Mouse (Mus musculus) layer of hippocampus, adult 8-10 months (tissue): Measurements from ENCODE around the gene Tubgcp3. TPM values are rescaled to one million over a fixed set of nuclear protein-coding genes. Genes with fewer than 3 reads are reported as not detected.
"Not testable (repeated sequence)": the region's sequence is repeated elsewhere in the genome, so short reads cannot be mapped to it uniquely, and the experiment has no call there.

Source experiments
- DNase-seq, 2 experiments: peaks; one replicate each; pipeline ENCODE4 v3.0.0; 2022; ENCODE audit warnings: low spot score in 2 of 2
- total RNA-seq, 4 experiments: library from RNA; stranded (reverse); gene quantifications; 2 replicates each; pipeline ENCODE4 v1.2.4; 2022

The Tubgcp3 gene
- total RNA-seq, result 10 to 100 TPM; 36.8 to 38.6 (median 37.8) TPM

DNA sequence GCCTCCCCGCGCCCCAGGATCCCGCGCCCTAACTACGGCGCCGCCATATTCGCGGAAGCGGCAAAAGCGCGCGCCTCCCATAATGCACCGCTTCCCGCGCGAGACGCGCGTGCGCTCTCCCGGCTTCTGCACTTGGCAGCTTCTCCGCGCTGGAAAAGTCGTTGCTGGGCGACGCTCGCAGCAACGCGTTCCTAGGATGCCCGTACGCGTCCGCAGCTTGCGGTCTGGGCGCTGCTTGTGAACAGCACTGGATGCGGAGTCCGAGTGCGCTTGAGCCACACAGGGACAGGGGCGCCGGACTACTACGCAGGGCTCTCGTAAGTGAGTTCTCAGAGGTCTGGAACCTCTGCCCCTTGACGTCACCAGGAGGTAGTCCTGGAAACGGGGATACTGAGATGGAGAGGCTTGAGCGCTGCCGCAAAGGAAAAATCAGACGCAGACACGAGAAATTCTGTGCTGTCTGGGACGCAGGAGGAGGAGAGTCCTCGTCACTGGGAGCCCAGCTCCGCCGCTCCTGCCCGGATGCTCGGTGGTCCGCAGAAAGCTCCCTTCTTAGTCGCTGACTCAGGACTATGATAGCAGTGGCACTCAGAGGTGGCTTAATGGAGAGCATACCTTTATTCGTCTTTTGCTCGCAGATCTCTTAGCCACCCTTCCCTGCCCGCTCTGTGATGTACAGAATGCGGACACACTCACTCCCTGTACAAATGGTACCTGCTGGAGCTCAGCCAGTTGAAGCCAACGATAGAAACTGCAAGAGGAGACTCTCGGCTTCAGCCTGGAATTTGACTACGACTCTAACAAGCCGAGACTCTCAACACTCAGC is at the start of gene Tubgcp3:
Gene Tubgcp3 (minus strand): TSS at position 193 of the 826 bp plus-strand sequence.
- DNase-seq, result peak; percentile 70 to 91

DNA sequence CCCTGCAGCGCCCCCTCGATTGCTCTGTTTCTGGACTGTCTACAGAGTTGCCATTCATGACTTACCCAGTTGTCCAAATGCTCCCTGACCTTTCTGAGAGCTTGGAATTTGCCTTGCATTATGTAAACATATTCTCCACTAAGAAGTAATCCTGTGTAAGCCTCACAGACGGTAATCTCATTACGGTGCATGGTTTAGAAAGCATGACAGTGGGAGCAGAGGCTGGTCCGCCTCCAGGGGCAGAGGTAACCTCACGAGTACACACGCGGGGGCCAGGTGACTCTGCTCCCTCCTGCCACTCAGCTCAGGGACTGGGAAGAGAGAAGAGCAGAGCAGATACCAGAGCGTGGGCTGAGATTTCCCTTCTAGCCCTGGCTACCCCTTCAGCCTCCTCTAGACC is 47.0 kb upstream of the Tubgcp3 start:
- no peak for DNase-seq

DNA sequence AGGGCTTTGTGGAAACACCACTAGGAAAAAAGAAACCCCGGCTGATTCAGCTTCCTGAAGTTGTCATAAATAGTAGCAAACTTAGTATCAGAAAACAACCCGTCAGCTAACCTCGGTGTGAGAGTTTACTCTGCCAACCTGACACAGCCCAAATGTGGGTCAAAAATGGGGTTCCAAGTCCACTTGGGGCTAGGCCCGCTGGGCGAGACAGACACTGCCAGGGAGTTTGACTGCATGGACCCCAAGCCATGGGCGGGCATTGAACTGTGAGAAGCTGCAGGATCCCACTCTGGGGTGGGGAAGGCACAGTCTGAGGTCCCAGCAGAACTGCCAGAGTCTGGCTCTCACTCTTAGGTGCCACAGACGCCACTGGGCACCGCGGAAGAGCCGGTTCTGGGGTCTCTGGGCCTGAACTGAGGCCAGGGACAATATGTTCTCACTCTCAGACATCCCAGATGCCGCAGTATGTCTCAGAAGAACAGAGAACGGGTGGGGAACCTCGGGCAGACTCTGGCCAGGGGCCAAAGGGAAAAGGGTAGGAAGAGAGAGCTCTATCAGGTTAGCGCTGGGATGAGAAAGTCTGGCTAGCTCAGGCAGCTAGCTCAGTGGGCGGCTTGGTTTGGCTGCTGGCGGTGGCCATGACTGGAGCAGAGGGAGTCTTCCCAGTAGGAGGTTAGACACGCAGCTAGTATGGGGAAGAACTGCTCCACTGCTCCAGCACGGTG is 44.0 kb upstream of the Tubgcp3 start:
- DNase-seq, result no peak

DNA sequence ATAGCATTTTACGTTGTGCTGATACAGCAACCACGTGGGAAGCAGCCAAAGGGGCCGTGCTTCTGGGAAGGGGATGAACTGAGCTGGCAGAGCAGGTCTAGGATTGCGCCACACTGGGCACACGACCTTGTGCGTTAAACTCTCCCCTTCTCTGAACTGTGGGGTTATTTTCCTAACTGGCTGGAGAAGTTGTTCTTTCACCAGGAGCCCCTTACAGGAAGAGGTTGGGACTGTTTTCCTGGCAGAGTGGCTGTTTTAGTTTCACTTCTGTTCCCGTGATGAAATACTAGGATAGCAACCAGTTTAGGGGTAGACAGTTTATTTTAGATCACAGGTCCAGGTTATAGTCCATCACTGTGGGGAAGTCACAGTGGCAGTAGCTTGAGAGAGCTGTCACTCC is 39.6 kb upstream of the Tubgcp3 start:
- DNase-seq, result no peak

DNA sequence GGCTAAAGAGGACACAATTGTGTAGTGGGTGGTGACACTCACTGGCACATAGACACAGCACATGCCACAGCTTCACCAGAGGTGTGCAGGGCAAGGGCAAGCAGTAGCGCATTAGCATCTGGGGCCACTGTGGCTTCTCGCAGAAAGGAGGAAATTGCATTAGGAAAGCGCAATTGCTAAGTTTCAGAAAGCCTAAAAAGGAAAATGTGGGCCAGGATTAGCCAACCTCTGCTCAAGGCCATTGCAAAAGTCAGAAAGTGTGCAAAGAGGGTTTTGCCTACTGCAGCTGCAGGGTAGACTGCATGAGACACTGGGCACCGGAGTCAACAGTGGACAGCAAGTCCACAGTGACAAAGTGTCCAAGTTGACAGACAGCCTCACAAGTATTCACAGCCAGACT is 31.5 kb upstream of the Tubgcp3 start:
- DNase-seq, result no peak

DNA sequence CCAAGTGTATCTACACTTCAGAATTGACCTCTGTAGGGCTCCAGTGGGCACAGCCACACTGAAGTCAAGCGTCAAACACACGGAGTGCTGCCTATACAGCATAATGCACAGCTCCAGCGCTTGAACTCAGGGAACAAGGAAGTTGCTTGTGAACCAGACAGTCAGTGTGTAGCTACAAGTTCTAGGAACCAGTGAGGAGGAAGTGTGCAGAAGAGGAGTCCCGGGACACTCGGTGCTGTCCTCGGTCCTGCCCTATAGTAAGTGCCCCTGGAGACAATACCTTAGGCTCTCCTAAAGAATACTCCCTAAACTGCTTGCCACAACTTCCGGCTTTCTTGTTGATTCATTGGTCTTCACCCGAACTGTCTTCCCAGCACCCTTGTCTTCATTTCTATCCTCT is 30.2 kb upstream of the Tubgcp3 start:
- no peak for DNase-seq

DNA sequence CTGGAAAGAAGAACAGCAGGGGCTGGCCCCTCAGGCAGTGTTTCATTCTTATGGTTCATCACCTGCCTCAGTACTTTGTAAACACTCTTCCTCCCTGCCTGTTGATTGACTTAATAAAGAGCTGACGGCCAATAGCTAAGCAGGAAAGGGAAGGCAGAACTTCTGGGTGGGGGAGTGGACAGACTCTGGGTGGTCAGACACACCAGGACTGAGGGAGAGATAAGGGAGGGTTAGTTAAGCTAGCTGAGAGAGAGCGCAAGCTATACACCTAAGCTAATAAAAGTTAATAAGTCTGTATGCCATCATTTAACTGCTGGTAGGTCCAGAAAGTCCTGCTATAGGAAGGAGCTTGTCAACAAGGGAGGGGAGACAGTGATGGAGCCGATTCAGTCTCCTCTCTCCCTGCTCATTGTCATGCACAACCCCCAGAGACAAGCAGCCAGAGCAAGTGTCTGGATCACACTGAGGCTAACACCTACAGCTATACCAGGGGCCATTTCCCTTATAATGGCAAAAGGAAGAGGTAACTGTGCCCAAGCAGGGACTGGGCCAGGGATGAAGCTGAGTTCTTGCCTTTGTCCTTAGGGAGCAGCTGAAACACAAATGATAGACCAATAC is 26.7 kb upstream of the Tubgcp3 start:
- no peak for DNase-seq

DNA sequence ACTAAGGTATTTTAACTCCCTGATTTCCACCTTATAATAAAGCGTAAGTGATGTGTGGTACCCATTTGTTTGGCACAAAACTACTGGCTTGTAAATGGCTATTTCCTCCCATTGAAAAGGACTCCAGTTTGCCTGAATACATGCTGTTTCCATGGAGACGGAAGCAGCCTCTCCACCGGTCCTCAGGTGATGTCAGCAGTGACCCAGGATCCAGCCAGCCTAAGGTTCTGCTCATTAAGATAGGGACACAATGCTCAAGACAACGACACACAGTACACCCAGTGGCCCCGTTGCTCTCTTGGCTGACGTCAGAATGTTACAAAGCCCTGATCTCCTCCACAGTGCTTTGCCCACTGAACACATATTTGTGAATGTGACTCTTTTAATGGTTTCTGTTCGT is 16.8 kb upstream of the Tubgcp3 start:
- no peak for DNase-seq

DNA sequence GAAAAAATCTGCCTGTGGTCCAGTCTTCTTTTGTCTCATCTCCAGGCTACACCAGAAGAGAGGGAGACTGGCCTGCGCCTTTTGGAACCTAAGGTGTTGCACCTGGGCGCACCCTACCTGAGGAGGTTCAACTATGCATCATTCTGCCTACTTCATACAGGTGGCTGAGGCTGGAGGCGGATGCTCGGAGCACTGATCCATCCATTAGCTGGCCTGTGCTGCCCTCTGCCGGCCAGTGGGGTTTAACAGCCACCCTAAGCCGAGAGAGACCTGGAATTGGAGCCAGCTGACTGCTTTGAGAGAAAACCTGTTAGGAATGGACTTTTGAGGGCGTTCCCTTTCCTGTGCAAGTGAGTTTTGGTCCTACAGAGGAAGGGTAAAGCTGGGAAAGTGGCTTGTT is 5.5 kb upstream of the Tubgcp3 start:
- DNase-seq, result peak; percentile 53 to 82

DNA sequence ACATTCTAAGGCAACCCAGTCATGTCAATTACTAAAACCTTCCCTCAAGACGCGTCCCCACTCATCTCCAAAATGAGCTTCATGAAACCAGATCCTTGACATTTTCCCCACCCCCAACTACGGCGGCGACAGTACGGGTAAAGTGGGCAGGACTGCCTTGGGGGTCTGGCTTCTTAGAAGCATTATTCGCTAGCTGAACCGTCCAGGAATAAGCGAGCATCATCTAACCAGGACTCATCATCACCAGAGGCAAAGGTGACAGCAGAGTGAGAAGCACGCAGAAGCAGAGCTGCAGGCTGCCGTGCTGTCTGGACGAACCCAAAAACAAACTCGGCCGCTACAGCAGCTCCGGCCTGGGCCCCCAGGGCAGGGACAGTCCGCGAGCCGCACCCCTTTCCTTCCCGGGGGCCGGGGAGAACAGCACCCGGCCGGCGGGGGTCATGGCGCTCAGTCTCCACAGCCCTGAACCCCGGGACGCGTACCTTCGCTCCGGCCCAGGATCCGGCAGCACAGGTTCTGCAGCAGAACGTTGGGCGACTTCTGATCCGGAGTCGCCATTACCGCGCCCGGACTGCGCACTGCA is 484 bp downstream of the Tubgcp3 start:
- DNase-seq, result peak in 1 of 2 experiments; percentile 8

DNA sequence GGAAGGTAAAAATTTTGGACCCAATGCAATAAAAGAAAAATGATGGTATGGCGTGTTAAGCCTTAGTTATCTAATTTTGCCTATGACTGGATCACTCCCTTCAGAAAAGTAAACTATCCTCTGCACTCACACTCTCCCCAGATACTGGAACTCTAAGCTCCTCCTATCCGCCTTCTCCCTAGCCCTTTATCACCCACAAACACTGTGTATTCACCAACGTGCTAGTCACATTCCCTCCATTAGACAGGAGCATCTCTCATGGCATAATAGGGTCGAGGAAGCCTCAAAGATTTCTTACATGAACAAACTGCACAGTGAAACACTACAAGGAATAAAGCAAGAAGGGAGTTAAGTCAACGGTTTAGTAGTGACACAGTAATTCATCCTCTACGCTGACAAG is 1.1 kb downstream of the Tubgcp3 start:
- DNase-seq, result no peak

DNA sequence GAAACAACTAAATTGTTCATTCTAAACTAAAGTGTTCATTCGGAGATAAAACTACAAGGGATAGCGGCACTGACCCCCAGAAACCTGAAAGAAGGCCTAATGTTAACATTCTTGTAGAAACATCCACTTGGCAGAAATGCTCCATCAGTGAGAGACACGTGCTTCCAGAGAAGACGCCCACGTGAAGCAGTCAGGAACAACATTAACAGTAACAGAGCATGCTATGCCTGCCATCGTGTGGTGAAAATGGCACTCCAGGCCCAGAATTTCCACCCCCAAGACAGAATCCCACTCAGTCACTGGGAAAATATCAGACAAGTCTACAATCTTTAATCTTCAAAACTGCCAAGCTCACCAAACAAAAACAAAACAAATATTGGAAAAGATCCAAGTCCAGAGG is 3.2 kb downstream of the Tubgcp3 start:
- peak; percentile 49 to 56 for DNase-seq

DNA sequence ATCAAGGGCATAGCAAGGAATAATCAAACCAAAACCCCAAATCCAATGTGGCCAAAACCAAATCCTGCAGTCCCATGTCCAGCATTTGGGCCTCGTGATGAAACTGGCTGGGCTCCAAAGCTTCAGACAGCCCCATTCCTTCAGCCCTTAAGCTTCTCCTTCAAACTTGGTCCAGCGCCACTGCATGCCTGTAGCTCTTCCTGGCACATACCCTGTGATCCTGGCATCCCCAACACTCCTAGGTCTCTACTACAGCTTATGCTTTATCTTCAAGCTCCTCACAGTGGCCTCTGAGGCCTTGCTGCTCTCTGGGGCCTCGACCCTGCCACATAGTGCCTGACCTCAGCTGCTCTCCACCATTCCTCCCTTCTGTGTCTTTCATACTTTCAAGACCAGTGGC is 5.5 kb downstream of the Tubgcp3 start:
- DNase-seq, result not testable (repeated sequence)

DNA sequence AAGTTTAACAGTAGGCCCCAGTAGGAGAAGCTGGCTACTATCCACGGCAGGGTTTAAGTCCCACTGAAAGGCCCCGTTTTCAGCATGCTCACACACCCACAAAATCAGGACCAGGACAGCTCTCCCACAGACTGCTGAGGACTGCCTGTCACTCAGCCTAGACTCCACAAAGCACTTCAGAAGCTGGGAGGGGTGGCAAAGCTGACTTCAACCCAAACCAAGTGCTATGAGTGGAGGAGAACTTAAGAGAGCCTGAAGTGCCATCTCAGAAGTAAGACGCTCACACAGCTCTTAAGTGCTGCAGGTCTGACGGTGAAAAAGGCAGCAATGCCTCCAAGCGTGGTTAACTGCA is 9.0 kb downstream of the Tubgcp3 start:
- no peak for DNase-seq

DNA sequence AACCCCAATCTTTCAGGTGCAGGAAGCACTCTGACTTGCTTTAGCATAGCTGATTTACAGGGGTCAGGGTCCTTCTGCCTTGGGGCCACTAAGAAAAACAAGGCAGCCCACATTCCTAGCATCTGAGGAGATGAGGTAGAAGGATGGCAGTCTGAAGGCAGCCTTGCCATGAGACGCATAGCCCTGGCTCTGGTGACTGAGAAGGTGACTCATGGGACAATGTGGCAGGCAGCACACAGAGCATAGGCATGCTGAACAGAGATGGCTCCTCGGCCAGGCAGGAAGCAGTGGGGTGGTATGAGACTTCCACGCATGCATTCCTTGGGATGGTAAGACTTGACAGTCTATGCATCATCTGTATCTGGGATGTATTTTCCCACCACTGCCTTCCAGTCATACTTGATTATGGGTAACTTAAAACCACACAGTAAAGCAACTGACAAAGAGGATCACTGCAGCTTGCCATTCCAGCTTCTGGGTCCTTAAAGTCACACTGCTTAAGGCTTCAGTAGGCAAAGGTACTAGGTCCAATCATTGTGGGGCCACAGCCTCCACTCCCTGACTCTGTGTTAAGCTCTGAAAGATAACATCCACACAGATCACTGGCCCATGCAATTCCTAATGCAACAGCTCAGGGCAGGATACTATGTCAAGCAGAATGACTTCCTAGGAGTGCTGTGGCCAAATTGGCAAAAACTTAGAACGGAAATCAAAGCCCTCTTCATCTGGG is 9.5 kb downstream of the Tubgcp3 start:
- DNase-seq, result no peak

DNA sequence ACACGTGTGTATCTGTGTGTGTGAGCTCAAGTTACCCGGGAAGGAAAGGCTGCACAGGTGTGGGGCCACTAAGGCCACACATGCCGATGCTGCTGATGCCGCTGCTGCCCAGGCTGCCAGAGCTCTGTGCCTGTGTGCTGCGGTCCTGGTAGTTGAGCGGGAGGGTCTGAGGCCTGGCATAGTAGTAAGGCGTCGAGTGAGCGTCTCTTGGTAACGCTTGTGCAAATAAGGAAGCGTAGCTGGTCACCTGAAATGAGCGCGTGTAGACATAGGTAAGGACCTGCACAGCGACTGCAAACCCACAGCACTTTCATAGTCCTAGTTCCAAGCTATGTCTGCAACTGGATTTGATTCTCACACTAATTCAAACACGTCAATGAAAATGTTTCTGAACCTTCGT is 14.6 kb downstream of the Tubgcp3 start:
- DNase-seq, result no peak

DNA sequence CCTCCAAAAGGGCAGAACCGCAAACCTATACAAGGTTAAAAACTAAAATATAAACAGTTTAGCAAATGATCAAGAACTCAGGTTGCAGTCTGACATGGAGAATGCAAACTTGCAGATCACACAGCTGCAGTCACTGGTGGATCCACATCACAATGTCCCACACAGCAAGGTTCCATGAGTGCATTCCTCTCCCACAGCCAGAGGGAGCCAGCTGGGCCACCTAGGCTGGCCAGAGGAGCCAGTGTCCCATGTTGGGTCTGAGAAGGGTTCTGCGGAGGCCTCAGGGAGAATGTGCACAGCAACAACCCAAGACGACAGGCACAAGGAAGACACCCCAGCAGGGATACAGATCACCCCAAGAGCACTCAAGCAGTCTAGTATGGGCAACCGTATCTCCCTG is 20.8 kb downstream of the Tubgcp3 start:
- no peak for DNase-seq

DNA sequence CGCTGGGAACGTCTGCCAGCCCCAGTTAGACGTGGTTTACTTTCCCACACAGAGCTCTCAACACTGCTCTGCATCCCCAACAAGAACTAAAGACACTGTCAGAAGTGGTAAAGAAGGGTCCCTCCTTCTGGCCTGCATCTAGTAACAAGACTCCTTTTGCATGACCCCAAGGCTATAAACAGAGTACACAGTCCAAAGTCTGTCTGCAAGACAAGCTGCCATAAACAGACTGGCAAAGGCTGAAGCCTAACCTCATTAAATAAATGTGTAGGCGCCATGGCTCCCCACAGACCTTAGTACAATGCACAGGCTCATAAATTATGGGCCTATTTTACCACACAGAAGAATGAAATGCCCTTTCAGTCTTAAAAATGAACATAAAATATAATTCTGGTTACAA is 21.6 kb downstream of the Tubgcp3 start:
- no peak for DNase-seq

DNA sequence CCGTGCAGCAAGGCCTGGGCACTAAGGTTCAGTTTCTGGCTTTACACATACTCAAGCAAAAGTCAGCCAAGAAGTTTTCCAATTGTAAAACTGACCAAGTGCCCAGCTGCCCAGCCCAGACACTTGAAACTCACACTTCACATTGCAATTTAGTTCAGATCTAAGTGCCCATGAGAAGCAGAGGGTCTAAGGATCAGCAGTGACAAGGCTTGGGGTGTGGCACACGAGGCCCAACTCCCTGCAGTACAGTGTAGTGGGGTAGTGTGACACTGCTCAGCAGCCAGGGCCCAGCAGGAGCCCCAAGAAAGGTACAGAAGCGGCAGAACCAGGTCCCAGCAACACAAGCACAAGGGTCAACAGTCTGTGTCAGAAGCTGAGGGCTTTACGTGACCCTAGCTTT is 23.1 kb downstream of the Tubgcp3 start:
- DNase-seq, result no peak

DNA sequence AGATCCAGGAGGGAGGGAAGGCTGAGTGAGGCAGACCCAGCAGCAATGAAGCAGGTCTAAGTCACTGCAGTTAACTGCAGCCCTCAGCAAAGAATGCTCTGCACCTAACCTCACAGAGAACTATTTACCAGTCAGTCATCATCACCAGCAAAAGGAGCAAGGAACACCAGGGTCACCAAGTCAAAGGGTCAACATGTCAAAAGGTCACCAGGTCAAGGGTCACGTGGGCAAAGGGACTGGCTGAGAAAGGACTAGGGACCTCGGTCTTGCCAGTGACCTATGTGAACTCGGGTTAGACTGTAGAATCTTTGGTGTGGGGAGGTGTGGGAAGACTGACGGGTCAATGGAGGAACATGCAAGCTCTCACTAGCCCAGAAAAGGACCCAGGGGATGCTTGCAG is 25.5 kb downstream of the Tubgcp3 start:
- DNase-seq, result no peak

DNA sequence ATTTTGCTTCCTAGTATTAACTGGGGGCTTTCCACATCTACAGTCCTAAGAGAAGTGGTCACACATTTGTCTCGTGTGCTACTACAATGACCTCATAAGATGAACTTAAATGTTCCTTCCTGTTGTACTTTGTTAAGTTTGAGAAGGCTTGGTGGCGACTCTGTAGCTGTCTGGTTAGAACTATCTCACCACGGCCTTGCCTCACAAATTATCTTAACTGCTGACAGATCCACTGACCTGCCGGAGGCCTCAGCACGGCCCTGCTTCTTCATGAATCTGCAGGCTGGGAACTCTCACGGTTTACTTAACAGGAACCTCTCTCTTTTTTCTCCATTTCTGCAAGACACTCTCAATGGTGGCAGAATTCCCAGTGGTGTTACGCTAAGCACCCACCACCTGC is 27.2 kb downstream of the Tubgcp3 start:
- DNase-seq, result no peak

DNA sequence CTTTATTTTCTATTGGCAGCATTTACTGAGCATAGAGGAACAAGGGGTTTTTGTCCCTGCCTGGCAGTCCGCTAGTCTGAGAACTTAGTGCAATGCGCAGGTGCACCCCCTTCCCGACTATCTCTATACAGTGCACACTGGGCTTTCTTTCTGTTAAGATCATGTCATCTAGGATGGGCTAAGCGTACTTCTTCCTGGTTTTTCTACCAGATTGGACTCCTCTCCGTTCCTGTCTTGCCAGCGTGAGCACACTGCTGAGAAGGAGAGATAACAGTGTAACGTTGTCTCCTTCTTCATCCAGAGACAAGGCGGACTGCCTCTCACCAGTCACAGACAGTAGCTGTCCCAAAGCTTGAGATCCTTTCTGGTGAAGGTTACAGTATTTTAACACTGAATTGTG is 27.7 kb downstream of the Tubgcp3 start:
- no peak for DNase-seq
